Mouse (Mus musculus) bone marrow, adult 2 months (tissue): ENCODE results near the gene Rab43. TPM values are rescaled to one million over a fixed set of nuclear protein-coding genes. Genes with fewer than 3 reads are reported as not detected.

Source experiments
- H3K27ac ChIP-seq: fragments of 200-500 bp; 2 replicates; pipeline ENCODE4 v1.5.1; 2012; ENCODE audit warnings: low read depth, mild to moderate bottlenecking, control low read depth, inconsistent platforms, low read length; ENCODE audit not compliant: control insufficient read depth, poor library complexity, insufficient read depth
- H3K4me1 ChIP-seq: fragments of 200-500 bp; 2 replicates; pipeline ENCODE4 v1.6.1; 2011; ENCODE audit warnings: low read length; ENCODE audit not compliant: control insufficient read depth, insufficient read depth
- H3K4me3 ChIP-seq: fragments of 200-500 bp; replicated peaks from 2 replicates; pipeline ENCODE3; 2011; ENCODE audit warnings: mild to moderate bottlenecking, low read depth, low read length, control low read depth; ENCODE audit not compliant: control insufficient read depth
- CTCF ChIP-seq: fragments of 200-500 bp; IDR thresholded peaks from 2 replicates; pipeline ENCODE4 v1.5.1; 2011; ENCODE audit warnings: low read length, control low read depth; ENCODE audit not compliant: control insufficient read depth, insufficient read depth
- POLR2A ChIP-seq: fragments of 200-500 bp; IDR thresholded peaks from 2 replicates; pipeline ENCODE4 v1.6.1; 2011; ENCODE audit warnings: low read depth, mild to moderate bottlenecking, control low read depth, low read length, borderline replicate concordance; ENCODE audit not compliant: control insufficient read depth
- WGBS: fragments of 180-500 bp; shearing (Covaris S2); methylation state at CpG from one replicate; pipeline ENCODE4 v1.1.7; 2018; 5-methylcytosine and 5-hydroxymethylcytosine counted together
- polyA plus RNA-seq: library from polyadenylated mRNA; stranded (reverse); fragments of >200 nt; gene quantifications from 2 replicates; pipeline ENCODE4 v1.2.4, GENCODE M21; 2011; ENCODE audit warnings: low replicate concordance; ENCODE audit not compliant: missing spikeins, insufficient read depth, insufficient read length

Rab43 gene
- polyA plus RNA-seq, 1 experiment = 44.9 TPM

- Histone ChIP-seq H3K4me1 (peaks cover 8% of the 10 kb centered on the region; the same call in 1 of the 2 replicates), H3K27ac (peak overlapping the region; percentile 97), H3K4me3 (peak overlapping the region; percentile 91)
- TF ChIP-seq POLR2A (peak; percentile 56; the same call in 1 of the 2 replicates), CTCF (no peak)
- under 1% methylated on average over 77 of the region's 77 CpGs for WGBS
Measured at GRCm38 (mm10) chr6:87810713-87811669, 973 bp downstream of the Rab43 start.

GRCm38 (mm10) chr6:87810311-87810710 is 1.7 kb downstream of the Rab43 start:
- 2% methylated on average over 6 of the region's 6 CpGs for WGBS
- H3K27ac ChIP-seq = peak overlapping the region; percentile 97
- H3K4me1 ChIP-seq = peaks cover 13% of the 10 kb centered on the region; the same call in 1 of the 2 replicates
- TF ChIP-seq CTCF (no peak), POLR2A (no peak)
- peak overlapping the region; percentile 91 for H3K4me3 ChIP-seq

- Histone ChIP-seq H3K4me3 (peak overlapping the region; percentile 91), H3K4me1 (peaks cover 13% of the 10 kb centered on the region; the same call in 1 of the 2 replicates), H3K27ac (peak overlapping the region; percentile 82)
- TF ChIP-seq POLR2A (0 out of 2 replicates have a peak, but pooled peaks have one; percentile 34), CTCF (no peak)
- WGBS = 20% methylated on average over 6 of the region's 6 CpGs
Measured at GRCm38 (mm10) chr6:87809651-87810161, 2.3 kb downstream of the Rab43 start.

GRCm38 (mm10) chr6:87809144-87809543 is 2.8 kb downstream of the Rab43 start:
- peak overlapping the region; percentile 91 for H3K4me3 ChIP-seq
- H3K27ac ChIP-seq = peak overlapping the region; percentile 82
- 32% methylated on average over 2 of the region's 2 CpGs for WGBS
- TF ChIP-seq CTCF (no peak; the same call in 1 of the 2 replicates), POLR2A (no peak)
- peaks cover 13% of the 10 kb centered on the region; the same call in 1 of the 2 replicates for H3K4me1 ChIP-seq

- WGBS = 68% methylated on average over 3 of the region's 3 CpGs
- TF ChIP-seq CTCF = no peak
- no peak for TF ChIP-seq POLR2A
- Histone ChIP-seq H3K4me3 (peak overlapping the region; percentile 46), H3K27ac (peak overlapping the region; percentile 72), H3K4me1 (peaks cover 13% of the 10 kb centered on the region; the same call in 1 of the 2 replicates)
Measured at GRCm38 (mm10) chr6:87808521-87808920, 3.4 kb downstream of the Rab43 start.

GRCm38 (mm10) chr6:87807735-87808440 is 4.1 kb downstream of the Rab43 start:
- WGBS = 64% methylated on average over 4 of the region's 4 CpGs
- peaks cover 13% of the 10 kb centered on the region; the same call in 1 of the 2 replicates for H3K4me1 ChIP-seq
- H3K4me3 ChIP-seq = peak overlapping the region; percentile 46
- TF ChIP-seq POLR2A = no peak
- no peak for TF ChIP-seq CTCF
- peak overlapping the region; percentile 72 for H3K27ac ChIP-seq

- Histone ChIP-seq H3K27ac (0 out of 2 replicates have a peak overlapping the region, but pooled peaks have one; percentile 13), H3K4me1 (peaks cover 12% of the 10 kb centered on the region; the same call in 1 of the 2 replicates), H3K4me3 (no peak overlapping the region)
- no peak for TF ChIP-seq POLR2A
- TF ChIP-seq CTCF = no peak
- WGBS = 48% methylated on average over 2 of the region's 2 CpGs
Measured at GRCm38 (mm10) chr6:87806857-87807256, 5.1 kb downstream of the Rab43 start.
